Comparison of ENCODE assay signal across 9 mouse cellular contexts in genomic region chr11:4885385-4885903, GRCm38 (mm10). TPM values are rescaled to one million over a fixed set of nuclear protein-coding genes. Genes with fewer than 3 reads are reported as not detected.
DNase-seq lines count a peak whose midpoint lies in the region; ATAC-seq and TF ChIP-seq lines count a peak whose summit lies in the region.
"Had no signal": no experiment of that assay in that cellular context is flagged by ENCODE, and none has a peak within 500 bp of the region (broad histone marks: within the 10 kb centered on the region; RNA-seq: fewer than 3 reads in every experiment).

No protein-coding gene starts in this region.

- 60% methylated on average over 2 of the region's 2 CpGs for WGBS in heart, embryonic 10.5 days

- DNase-seq in heart, postnatal 36 days = peak; percentile 17 to 43
- DNase-seq in heart, embryonic 10.5 days (ENCODE audit: low spot score) = no peak
- DNase-seq in 416B (ENCODE audit: low read depth) = peak; percentile 71
- peak; percentile 48 for DNase-seq in cerebellum, adult 9-10 months
- DNase-seq in layer of hippocampus, postnatal 10 days (ENCODE audit: low spot score in 2 of 2) = peak; percentile 48 to 51

- intact Hi-C loops in heart, postnatal 36 days (cut with DNase I) = no loop called here

- H3K27ac ChIP-seq in heart, embryonic 10.5 days = no peak overlapping the region
- H3K27ac ChIP-seq: liver, embryonic 15.5 days had no signal

- peak; percentile 83 for TF ChIP-seq CTCF in E14TG2a.4 (conservative IDR thresholded peaks at IDR 0.05; ENCODE audit: low read length)

- no peak overlapping the region for H3K4me3 ChIP-seq in heart, embryonic 10.5 days
- no peak overlapping the region for H3K4me3 ChIP-seq in E14TG2a.4 (replicated peaks; ENCODE audit: low read length)
- H3K4me3 ChIP-seq: liver, embryonic 15.5 days had no signal

- H3K4me1 ChIP-seq in heart, embryonic 10.5 days = peaks cover 13% of the 10 kb centered on the region
- H3K4me1 ChIP-seq in E14TG2a.4 (replicated peaks; ENCODE audit: low read depth, low read length) = peaks cover 46% of the 10 kb centered on the region

- no peaks in the 10 kb centered on the region for H3K27me3 ChIP-seq in heart, embryonic 10.5 days (ENCODE audit: insufficient read depth, poor library complexity, severe bottlenecking)
- no peaks in the 10 kb centered on the region for H3K27me3 ChIP-seq in E14TG2a.4 (ENCODE audit: insufficient read depth, low read length)
- H3K27me3 ChIP-seq: liver, embryonic 15.5 days had no signal

- no peaks in the 10 kb centered on the region for H3K9me3 ChIP-seq in heart, embryonic 10.5 days
- H3K9me3 ChIP-seq in E14TG2a.4 (ENCODE audit: low read length) = no peaks in the 10 kb centered on the region
- H3K9me3 ChIP-seq: liver, embryonic 15.5 days had no signal

- peaks cover 34% of the 10 kb centered on the region for H3K36me3 ChIP-seq in heart, embryonic 10.5 days
- peaks cover 80% of the 10 kb centered on the region for H3K36me3 ChIP-seq in E14TG2a.4 (ENCODE audit: insufficient read depth, low read length)

- ATAC-seq in neutrophil, adult 5-6 weeks (ENCODE audit: extremely low read depth, insufficient number of reproducible peaks, low FRiP score, poor library complexity, severe bottlenecking) = peak; percentile 51; the same call in 1 of the 2 replicates
- ATAC-seq in activated CD4-positive, CD25-positive, alpha-beta regulatory T cell, adult 4 months = no peak

RNA-seq across cellular contexts. Expression of gene Thoc5, which starts 9.7 kb away (rescaled TPM):
- total RNA-seq in heart, postnatal 36 days (2021) = 10 to 100 TPM; 16.0 to 17.1 TPM
- polyA plus RNA-seq in heart, embryonic 10.5 days (2016; fragmentation: Nextera tagmentation; extraction: Ambion mirVana) = 32.2 and 36.9 TPM in 2 replicates
- 10 to 100 TPM; 39.7 to 41.8 TPM for total RNA-seq in layer of hippocampus, postnatal 10 days (2021)
- total RNA-seq in neutrophil, adult 5-6 weeks (2017) = 39.8 and 48.9 TPM in 2 replicates
- polyA plus RNA-seq in activated CD4-positive, CD25-positive, alpha-beta regulatory T cell, adult 4 months (2017; shearing (Covaris generic)) = 10 to 100 TPM; 31.6 to 45.2 TPM

RNA-seq across cellular contexts. Expression of gene Nipsnap1, which starts 11.7 kb away (rescaled TPM):
- total RNA-seq in heart, postnatal 36 days (2021) = under 1 TPM; 0.43 to 0.69 TPM
- polyA plus RNA-seq in heart, embryonic 10.5 days (2016; fragmentation: Nextera tagmentation; extraction: Ambion mirVana) = 43.6 and 60.9 TPM in 2 replicates
- 10 to 100 TPM; 85.4 to 89.7 TPM for total RNA-seq in layer of hippocampus, postnatal 10 days (2021)
- 10.1 and 10.9 TPM in 2 replicates for total RNA-seq in neutrophil, adult 5-6 weeks (2017)
- polyA plus RNA-seq in activated CD4-positive, CD25-positive, alpha-beta regulatory T cell, adult 4 months (2017; shearing (Covaris generic)) = 10 to 100 TPM; 41.5 to 43.3 TPM

RNA-seq across cellular contexts. Expression of gene Nf2, which starts 36.1 kb away (rescaled TPM):
- total RNA-seq in heart, postnatal 36 days (2021) = 10 to 100 TPM; 80.0 to 80.1 TPM
- 43.2 and 52.5 TPM in 2 replicates for polyA plus RNA-seq in heart, embryonic 10.5 days (2016; fragmentation: Nextera tagmentation; extraction: Ambion mirVana)
- 100 to 1,000 TPM; 187 to 188 TPM for total RNA-seq in layer of hippocampus, postnatal 10 days (2021)
- 44.2 and 44.3 TPM in 2 replicates for total RNA-seq in neutrophil, adult 5-6 weeks (2017)
- polyA plus RNA-seq in activated CD4-positive, CD25-positive, alpha-beta regulatory T cell, adult 4 months (2017; shearing (Covaris generic)) = 10 to 100 TPM; 14.1 to 19.1 TPM
